Mouse (Mus musculus) liver, adult (tissue): ENCODE results near the gene Rnf17.

Experiments
- GATA4 ChIP-seq: IDR thresholded peaks from 2 replicates; pipeline ENCODE4 v1.6.1; 2014; ENCODE audit warnings: mild to moderate bottlenecking, low read length; ENCODE audit not compliant: insufficient replicate concordance

The Rnf17 gene

DNA sequence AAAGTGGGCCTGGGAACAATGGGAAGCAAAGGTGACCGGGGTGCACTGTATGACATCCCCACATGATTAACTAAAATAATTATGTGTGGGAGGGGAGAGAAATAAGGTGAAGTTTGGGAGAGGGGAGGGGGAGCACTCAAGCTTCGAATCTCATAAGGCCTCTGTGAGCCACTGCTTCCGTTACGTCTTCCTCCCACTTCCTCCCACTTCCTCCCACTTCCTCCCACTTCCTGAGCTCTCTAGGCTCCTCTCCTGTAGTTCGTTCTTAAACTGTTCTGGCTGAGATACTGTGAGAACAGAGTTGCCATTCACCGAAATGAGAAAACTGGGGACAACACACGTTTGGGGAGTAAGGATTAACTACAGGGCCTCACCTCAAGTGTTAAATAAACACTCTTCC, 165.1 kb downstream of the Rnf17 start:
- no peak for TF ChIP-seq GATA4

DNA sequence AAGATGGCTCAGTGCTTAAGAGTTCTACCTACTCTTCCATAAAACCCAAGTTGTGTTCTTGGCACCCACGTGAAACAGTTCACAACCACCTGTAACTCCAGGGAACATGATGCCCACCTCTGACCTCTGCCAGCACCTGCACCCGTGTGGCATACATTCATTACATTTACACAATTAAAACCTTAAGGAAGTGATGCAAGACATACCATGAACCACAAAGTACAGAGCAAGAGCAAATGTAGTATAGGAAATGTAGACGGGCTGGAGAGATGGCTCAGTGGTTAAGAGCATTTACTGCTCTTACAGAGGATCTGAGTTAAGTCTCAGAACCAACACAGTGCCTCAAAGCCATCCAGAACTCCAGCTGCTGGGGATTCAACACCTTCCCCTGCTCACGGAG, 166.7 kb downstream of the Rnf17 start:
- no peak for TF ChIP-seq GATA4

DNA sequence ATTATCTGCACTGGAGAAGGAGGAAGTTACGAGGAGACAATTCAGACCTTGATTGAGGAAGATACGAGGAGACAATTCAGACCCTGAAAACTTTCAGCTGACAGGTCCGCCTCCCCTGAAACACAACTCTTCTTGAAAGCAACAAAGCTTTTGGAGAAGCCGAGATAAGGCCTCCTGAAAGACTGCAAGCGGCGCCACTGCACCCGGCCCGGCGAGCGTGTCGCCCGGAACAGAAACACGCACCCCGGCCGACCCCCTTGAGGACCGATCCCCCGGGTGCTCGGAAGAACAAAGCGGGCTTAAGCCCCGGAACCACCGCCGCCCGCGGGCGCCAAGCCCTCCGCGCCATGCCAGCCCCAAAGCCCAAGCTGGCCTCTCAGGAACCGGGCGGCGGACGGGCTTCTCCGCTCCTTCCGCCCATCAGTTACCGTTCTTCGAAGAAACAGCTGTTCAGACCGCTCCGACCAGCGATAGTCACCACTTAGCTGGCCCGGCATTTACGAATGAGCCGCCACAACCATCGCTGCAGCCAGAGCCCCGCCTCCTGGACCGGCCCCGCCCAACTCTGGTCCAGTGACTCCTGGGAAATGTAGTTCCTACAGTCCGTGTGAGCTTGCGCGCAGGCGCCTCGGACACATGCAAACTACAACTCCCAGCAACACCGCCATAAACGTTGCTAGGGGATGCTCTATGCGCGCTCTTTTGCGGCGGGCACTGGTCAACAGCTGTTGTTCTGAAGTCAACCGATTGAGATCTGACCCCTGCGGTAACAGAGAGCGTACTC, 169.1 kb downstream of the Rnf17 start:
- TF ChIP-seq GATA4 = no peak

DNA sequence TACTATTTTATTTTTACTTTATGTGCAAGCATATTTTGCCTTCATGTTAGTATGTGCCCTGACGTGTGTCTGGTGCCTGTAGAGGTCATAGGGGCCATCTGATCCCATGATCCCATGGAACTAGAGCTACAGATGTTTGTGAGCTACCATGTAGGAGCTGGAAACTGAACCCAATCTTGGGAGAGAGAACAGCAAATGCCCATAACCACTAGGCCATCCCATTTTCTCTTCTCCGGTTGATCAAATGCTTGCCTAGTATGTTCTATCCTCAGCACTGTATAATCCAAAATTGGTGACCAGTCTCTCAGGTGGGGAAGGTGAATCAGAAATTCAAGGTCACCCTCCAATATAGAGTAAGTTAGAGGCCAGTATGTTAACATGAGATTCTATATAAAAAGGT, 170.2 kb downstream of the Rnf17 start:
- TF ChIP-seq GATA4 = no peak
